Mouse (Mus musculus) spleen, adult 2 months (tissue): ENCODE results near the gene Pex13.

Experiments used
- CTCF ChIP-seq: fragments of 200-500 bp; IDR thresholded peaks from 2 replicates; pipeline ENCODE4 v1.5.1; 2011; ENCODE audit warnings: mild to moderate bottlenecking, inconsistent platforms; ENCODE audit not compliant: insufficient read depth, insufficient read length, insufficient replicate concordance; ENCODE audit errors: extremely low read depth
- POLR2A ChIP-seq: fragments of 200-500 bp; IDR thresholded peaks from 2 replicates; pipeline ENCODE4 v1.6.1; 2011; ENCODE audit warnings: low read depth, low read length, inconsistent platforms

DNA sequence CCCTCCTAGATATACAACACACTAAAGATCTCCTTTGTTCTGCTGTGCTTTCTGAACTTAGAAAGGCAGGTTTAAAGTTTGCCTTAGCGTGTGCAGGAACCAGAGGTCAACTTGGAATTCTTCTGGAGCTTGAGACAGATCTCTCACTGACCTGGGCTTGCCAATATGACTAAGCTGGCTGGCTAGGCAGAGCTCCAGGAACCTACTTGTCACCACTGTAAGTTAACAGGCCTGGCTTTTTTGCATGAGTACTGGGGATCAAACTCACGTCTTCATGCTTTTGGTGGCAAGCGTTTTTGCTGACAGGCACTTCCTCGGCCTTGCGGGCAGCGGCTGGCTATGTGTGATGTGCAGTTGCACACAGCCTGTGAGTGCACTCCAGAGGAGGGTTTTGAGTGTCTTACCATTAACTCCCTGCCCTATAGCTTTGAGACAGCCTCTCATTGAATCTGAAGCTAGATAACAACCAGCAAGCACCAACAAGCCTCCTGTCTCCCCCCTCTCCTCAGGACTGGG is 14.7 kb upstream of the Pex13 start:
- TF ChIP-seq CTCF (no peak), POLR2A (no peak)
